Mouse (Mus musculus) midbrain, embryonic 15.5 days (tissue): ENCODE results near the gene Gm47791. TPM values are rescaled to one million over a fixed set of nuclear protein-coding genes. Genes with fewer than 3 reads are reported as not detected.

ENCODE experiments used
- ATAC-seq: fragments of 200-750 bp; cut with Nextera tagmentation; replicated peaks from 2 replicates; pipeline ENCODE4 v1.8.0; 2017; ENCODE audit warnings: moderate TSS enrichment
- H3K27ac ChIP-seq: fragments of 300-500 bp; sonication (generic); 2 replicates; pipeline ENCODE4 v1.5.1; 2015; ENCODE audit warnings: mild to moderate bottlenecking, inconsistent platforms
- H3K27me3 ChIP-seq: fragments of 300-500 bp; sonication (generic); replicated peaks from 2 replicates; pipeline ENCODE4 v1.6.1; 2015; ENCODE audit warnings: inconsistent platforms
- H3K36me3 ChIP-seq: fragments of 300-500 bp; sonication (generic); replicated peaks from 2 replicates; pipeline ENCODE4 v1.6.1; 2015; ENCODE audit warnings: inconsistent platforms
- H3K4me1 ChIP-seq: fragments of 300-500 bp; sonication (generic); 2 replicates; pipeline ENCODE4 v1.6.1; 2015; ENCODE audit warnings: inconsistent platforms
- H3K4me2 ChIP-seq: fragments of 300-500 bp; sonication (generic); 2 replicates; pipeline ENCODE4 v1.6.1; 2015; ENCODE audit warnings: inconsistent platforms, mild to moderate bottlenecking, moderate library complexity
- H3K4me3 ChIP-seq: fragments of 300-500 bp; sonication (generic); 2 replicates; pipeline ENCODE4 v1.5.1; 2015; ENCODE audit warnings: mild to moderate bottlenecking, inconsistent platforms
- H3K9ac ChIP-seq: fragments of 300-500 bp; sonication (generic); 2 replicates; pipeline ENCODE4 v1.6.1; 2015; ENCODE audit warnings: mild to moderate bottlenecking, inconsistent platforms
- H3K9me3 ChIP-seq: fragments of 300-500 bp; sonication (generic); 2 replicates; pipeline ENCODE4 v1.6.1; 2016; ENCODE audit warnings: inconsistent platforms
- WGBS: fragments of 180-500 bp; shearing (Covaris S2); methylation state at CpG from one replicate; pipeline ENCODE4 v1.1.7; 2015; ENCODE audit warnings: mixed read lengths; 5-methylcytosine and 5-hydroxymethylcytosine counted together
- polyA plus RNA-seq: library from polyadenylated mRNA; unstranded; fragments of >200 nt; fragmentation: Nextera tagmentation; extraction: Ambion mirVana; gene quantifications from 2 replicates; pipeline ENCODE4 v1.2.1, GENCODE M21; 2015

The Gm47791 gene
- polyA plus RNA-seq, 1 experiment from 2014 or later: not detected

- H3K27ac ChIP-seq: no peak overlapping the region
- H3K4me2 ChIP-seq: no peak overlapping the region
- peaks cover 4% of the 10 kb centered on the region for H3K36me3 ChIP-seq
- H3K4me3 ChIP-seq: no peak overlapping the region
- H3K9ac ChIP-seq: no peak overlapping the region
- WGBS: 97% methylated on average over 3 of the region's 3 CpGs
- no peaks in the 10 kb centered on the region for H3K9me3 ChIP-seq
- H3K4me1 ChIP-seq: no peaks in the 10 kb centered on the region
- no peak for ATAC-seq
- H3K27me3 ChIP-seq: no peaks in the 10 kb centered on the region
Measured at GRCm38 (mm10) chr1:82743962-82744361, 27.1 kb downstream of the Gm47791 start.

GRCm38 (mm10) chr1:82741539-82741938 lies 29.5 kb downstream of the Gm47791 start:
- H3K9ac ChIP-seq: no peak overlapping the region
- WGBS: 89% methylated on average over 7 of the region's 7 CpGs
- peaks cover 6% of the 10 kb centered on the region for H3K36me3 ChIP-seq
- no peaks in the 10 kb centered on the region for H3K27me3 ChIP-seq
- H3K27ac ChIP-seq: no peak overlapping the region
- H3K4me3 ChIP-seq: no peak overlapping the region
- no peaks in the 10 kb centered on the region for H3K4me1 ChIP-seq
- no peaks in the 10 kb centered on the region for H3K9me3 ChIP-seq
- no peak for ATAC-seq
- H3K4me2 ChIP-seq: no peak overlapping the region

GRCm38 (mm10) chr1:82738066-82738465 lies 33.0 kb downstream of the Gm47791 start:
- WGBS: 84% methylated on average over 1 of the region's 1 CpGs
- Histone ChIP-seq H3K27ac (no peak overlapping the region), H3K36me3 (peaks cover 21% of the 10 kb centered on the region)

GRCm38 (mm10) chr1:82733357-82733756 lies 37.7 kb downstream of the Gm47791 start:
- Histone ChIP-seq H3K4me3 (no peak overlapping the region), H3K9ac (no peak overlapping the region), H3K36me3 (peaks cover 56% of the 10 kb centered on the region), H3K27ac (no peak overlapping the region), H3K4me2 (no peak overlapping the region), H3K4me1 (no peaks in the 10 kb centered on the region), H3K9me3 (no peaks in the 10 kb centered on the region), H3K27me3 (no peaks in the 10 kb centered on the region)
- 93% methylated on average over 1 of the region's 1 CpGs for WGBS
- ATAC-seq: no peak

More at GRCm38 (mm10) chr1:82738066-82738465, 33.0 kb downstream of the Gm47791 start:
- H3K4me3 ChIP-seq: no peak overlapping the region
- H3K27me3 ChIP-seq: no peaks in the 10 kb centered on the region
- ATAC-seq: no peak
- no peak overlapping the region for H3K9ac ChIP-seq
- no peaks in the 10 kb centered on the region for H3K9me3 ChIP-seq
- H3K4me1 ChIP-seq: no peaks in the 10 kb centered on the region
- no peak overlapping the region for H3K4me2 ChIP-seq

GRCm38 (mm10) chr1:82726482-82726881 lies 44.6 kb downstream of the Gm47791 start:
- Histone ChIP-seq H3K9ac (no peak overlapping the region), H3K27me3 (peaks cover 10% of the 10 kb centered on the region), H3K4me1 (peaks cover 16% of the 10 kb centered on the region), H3K27ac (no peak overlapping the region), H3K36me3 (peaks cover 26% of the 10 kb centered on the region), H3K4me2 (no peak overlapping the region), H3K9me3 (no peaks in the 10 kb centered on the region), H3K4me3 (no peak overlapping the region)
- no peak for ATAC-seq
- 95% methylated on average over 5 of the region's 5 CpGs for WGBS

- Histone ChIP-seq H3K36me3 (peaks cover 20% of the 10 kb centered on the region), H3K4me2 (peak overlapping the region; percentile 73), H3K27me3 (peaks cover 16% of the 10 kb centered on the region), H3K9ac (peak overlapping the region; percentile 93), H3K4me3 (peak overlapping the region; percentile 86), H3K27ac (no peak overlapping the region), H3K9me3 (no peaks in the 10 kb centered on the region), H3K4me1 (peaks cover 16% of the 10 kb centered on the region)
- no peak for ATAC-seq
- WGBS: 46% methylated on average over 4 of the region's 4 CpGs
Measured at GRCm38 (mm10) chr1:82725875-82726185, 45.2 kb downstream of the Gm47791 start.

GRCm38 (mm10) chr1:82725026-82725874 lies 45.8 kb downstream of the Gm47791 start:
- Histone ChIP-seq H3K4me3 (peak overlapping the region; percentile 86), H3K4me2 (peak overlapping the region; percentile 73), H3K36me3 (peaks cover 16% of the 10 kb centered on the region), H3K4me1 (peaks cover 16% of the 10 kb centered on the region), H3K9me3 (no peaks in the 10 kb centered on the region), H3K27me3 (peaks cover 16% of the 10 kb centered on the region), H3K27ac (peak overlapping the region; percentile 78), H3K9ac (peak overlapping the region; percentile 93)
- WGBS: under 1% methylated on average over 37 of the region's 37 CpGs
- ATAC-seq: peak; percentile 97

GRCm38 (mm10) chr1:82724339-82725025 lies 46.6 kb downstream of the Gm47791 start, which contains the start of gene Mff:
Mff (plus strand) TSS chr1:82724890.
- Histone ChIP-seq H3K4me1 (peaks cover 16% of the 10 kb centered on the region), H3K27me3 (peaks cover 16% of the 10 kb centered on the region), H3K9ac (peak within 1 kb of the TSS; percentile 93), H3K36me3 (peaks cover 8% of the 10 kb centered on the region; the same call in 1 of the 2 replicates), H3K4me3 (peak within 1 kb of the TSS; percentile 86), H3K4me2 (peak within 1 kb of the TSS; percentile 73), H3K27ac (peak within 1 kb of the TSS; percentile 78), H3K9me3 (no peaks in the 10 kb centered on the region)
- WGBS: 10% methylated on average over 38 of the region's 38 CpGs
- ATAC-seq: peak; percentile 100

Other genes with a start within 250 kb of the Gm47791 start
- 0.09 and 0.13 TPM in 2 replicates for gene Col4a4, start 184.4 kb downstream of the Gm47791 start, polyA plus RNA-seq
- 0.19 and 0.25 TPM in 2 replicates for gene Col4a3, start 184.3 kb downstream of the Gm47791 start, polyA plus RNA-seq
- gene Mff, start 46.4 kb downstream of the Gm47791 start, polyA plus RNA-seq: 394 and 397 TPM in 2 replicates
- 0.27 TPM in 1 of 2 replicates, not detected in the other for gene Tm4sf20, start 2.8 kb downstream of the Gm47791 start, polyA plus RNA-seq
- gene Agfg1, start 68.2 kb upstream of the Gm47791 start, polyA plus RNA-seq: 25.2 and 28.3 TPM in 2 replicates
- gene A030005L19Rik, start 142.1 kb upstream of the Gm47791 start, polyA plus RNA-seq: 0.43 TPM in 1 of 2 replicates, not detected in the other
- not detected in 2 replicates for gene A030014E15Rik, start 153.7 kb upstream of the Gm47791 start, polyA plus RNA-seq
- not detected in 2 replicates for gene Gm6217, start 160.2 kb upstream of the Gm47791 start, polyA plus RNA-seq
- not detected in 2 replicates for gene A030003K21Rik, start 172.1 kb upstream of the Gm47791 start, polyA plus RNA-seq
- gene Gm7544, start 184.8 kb upstream of the Gm47791 start, polyA plus RNA-seq: not detected in 2 replicates
- gene Gm47955, start 189.0 kb upstream of the Gm47791 start, polyA plus RNA-seq: not detected in 2 replicates
- not detected in 2 replicates for gene Gm47959, start 229.3 kb upstream of the Gm47791 start, polyA plus RNA-seq